Comparison of ENCODE assay signal across 20 mouse cellular contexts in genomic region chr4:105962542-105962941, GRCm38 (mm10).
DNase-seq lines count a peak whose midpoint lies in the region; ATAC-seq and TF ChIP-seq lines count a peak whose summit lies in the region.
"Had no signal": no experiment of that assay in that cellular context is flagged by ENCODE, and none has a peak within 500 bp of the region (broad histone marks: within the 10 kb centered on the region; RNA-seq: fewer than 3 reads in every experiment).

No protein-coding gene starts in this region.

- H3K27ac ChIP-seq in kidney, postnatal 0 days: no peak overlapping the region
- H3K27ac ChIP-seq in kidney, embryonic 14.5 days (ENCODE audit: low read depth, low read length): no peak overlapping the region
- peak overlapping the region; percentile 5; the same call in 1 of the 2 replicates for H3K27ac ChIP-seq in ES-Bruce4 (ENCODE audit: insufficient read depth, low read length)
- peak overlapping the region; percentile 40 for H3K27ac ChIP-seq in embryonic facial prominence, embryonic 14.5 days (replicated peaks; ENCODE audit: low read depth, low read length)
- H3K27ac ChIP-seq in limb, embryonic 14.5 days (replicated peaks; ENCODE audit: low read depth, low read length): peak overlapping the region; percentile 52; the same call in 1 of the 2 replicates
- H3K27ac ChIP-seq: forebrain, embryonic 13.5 days; gastrocnemius, adult 2 months; heart, adult 2 months; heart, embryonic 15.5 days; hindbrain, embryonic 13.5 days; midbrain, embryonic 10.5 days; neural tube, embryonic 12.5 days had no signal

- H3K27me3 ChIP-seq in kidney, postnatal 0 days (ENCODE audit: insufficient read depth, low read length): no peaks in the 10 kb centered on the region
- H3K27me3 ChIP-seq in kidney, embryonic 14.5 days (ENCODE audit: control insufficient read depth, insufficient read depth, low read length): no peaks in the 10 kb centered on the region
- H3K27me3 ChIP-seq in ES-Bruce4 (ENCODE audit: control insufficient read depth, insufficient read depth, low read length, poor library complexity, severe bottlenecking): no peaks in the 10 kb centered on the region
- no peaks in the 10 kb centered on the region for H3K27me3 ChIP-seq in embryonic facial prominence, embryonic 14.5 days (replicated peaks; ENCODE audit: control insufficient read depth, insufficient read depth, low read length)
- H3K27me3 ChIP-seq in limb, embryonic 14.5 days (ENCODE audit: control insufficient read depth, insufficient read depth, low read length): no peaks in the 10 kb centered on the region
- H3K27me3 ChIP-seq: forebrain, embryonic 13.5 days; heart, embryonic 15.5 days; hindbrain, embryonic 13.5 days; neural tube, embryonic 12.5 days had no signal

- H3K4me2 ChIP-seq in kidney, postnatal 0 days (ENCODE audit: low read length): no peak overlapping the region
- no peak overlapping the region for H3K4me2 ChIP-seq in kidney, embryonic 14.5 days (replicated peaks; ENCODE audit: low read depth, low read length)
- H3K4me2 ChIP-seq in embryonic facial prominence, embryonic 14.5 days (ENCODE audit: low read depth, low read length): no peak overlapping the region
- no peak overlapping the region for H3K4me2 ChIP-seq in limb, embryonic 14.5 days (replicated peaks; ENCODE audit: low read depth, low read length, severe bottlenecking)
- H3K4me2 ChIP-seq: forebrain, embryonic 13.5 days; heart, embryonic 15.5 days; hindbrain, embryonic 13.5 days; neural tube, embryonic 12.5 days had no signal

- intact Hi-C loops in left cerebral cortex, postnatal 10 days (cut with DNase I): no loop called here

- no peak for TF ChIP-seq CTCF in kidney, postnatal 0 days (IDR thresholded peaks at IDR 0.05; ENCODE audit: low read depth)
- TF ChIP-seq CTCF in ES-Bruce4 (IDR thresholded peaks at IDR 0.05; ENCODE audit: low read depth, low read length): no peak

- no peak for TF ChIP-seq POLR2A in ES-Bruce4 (IDR thresholded peaks at IDR 0.05; ENCODE audit: insufficient read depth, low read length)
- no peak for TF ChIP-seq POLR2A in limb, embryonic 14.5 days (IDR thresholded peaks at IDR 0.05; ENCODE audit: borderline replicate concordance, extremely low read depth, insufficient read depth, insufficient read length)

- no peaks in the 10 kb centered on the region for H3K36me3 ChIP-seq in kidney, postnatal 0 days (ENCODE audit: insufficient read depth, low read length)
- H3K36me3 ChIP-seq in kidney, embryonic 14.5 days (ENCODE audit: control insufficient read depth, insufficient read depth, low read length): no peaks in the 10 kb centered on the region
- H3K36me3 ChIP-seq in ES-Bruce4 (ENCODE audit: control insufficient read depth, insufficient read depth, low read length, poor library complexity, severe bottlenecking): no peaks in the 10 kb centered on the region
- H3K36me3 ChIP-seq in embryonic facial prominence, embryonic 14.5 days (ENCODE audit: control insufficient read depth, insufficient read depth, low read length): no peaks in the 10 kb centered on the region
- H3K36me3 ChIP-seq in limb, embryonic 14.5 days (ENCODE audit: control insufficient read depth, insufficient read depth, low read length): no peaks in the 10 kb centered on the region
- H3K36me3 ChIP-seq: heart, embryonic 15.5 days; hindbrain, embryonic 13.5 days; midbrain, embryonic 10.5 days; neural tube, embryonic 12.5 days had no signal

- H3K9ac ChIP-seq in kidney, postnatal 0 days (ENCODE audit: low read depth, low read length): no peak overlapping the region
- no peak overlapping the region for H3K9ac ChIP-seq in kidney, embryonic 14.5 days (ENCODE audit: low read depth, low read length)
- no peak overlapping the region for H3K9ac ChIP-seq in ES-Bruce4 (ENCODE audit: low read depth, poor library complexity, severe bottlenecking)
- no peak overlapping the region for H3K9ac ChIP-seq in embryonic facial prominence, embryonic 14.5 days (ENCODE audit: low read depth, low read length)
- H3K9ac ChIP-seq in limb, embryonic 14.5 days (ENCODE audit: low read depth, low read length, severe bottlenecking): no peak overlapping the region
- H3K9ac ChIP-seq: forebrain, embryonic 13.5 days; heart, embryonic 15.5 days; hindbrain, embryonic 13.5 days; neural tube, embryonic 12.5 days had no signal

- WGBS in kidney, postnatal 0 days: 50% methylated on average over 7 of the region's 7 CpGs
- 45% methylated on average over 7 of the region's 7 CpGs for WGBS in kidney, embryonic 14.5 days
- WGBS in embryonic facial prominence, embryonic 14.5 days: 35% methylated on average over 7 of the region's 7 CpGs
- 17% methylated on average over 7 of the region's 7 CpGs for WGBS in limb, embryonic 14.5 days

- TF ChIP-seq EP300 in ES-Bruce4 (IDR thresholded peaks at IDR 0.05; ENCODE audit: insufficient read depth, low read depth, low read length): no peak

- H3K9me3 ChIP-seq in kidney, postnatal 0 days (replicated peaks; ENCODE audit: low read length): no peaks in the 10 kb centered on the region
- no peaks in the 10 kb centered on the region for H3K9me3 ChIP-seq in kidney, embryonic 14.5 days (ENCODE audit: control insufficient read depth, low read length)
- no peaks in the 10 kb centered on the region for H3K9me3 ChIP-seq in ES-Bruce4 (replicated peaks; ENCODE audit: control insufficient read depth, insufficient read depth, low read length, poor library complexity, severe bottlenecking)
- no peaks in the 10 kb centered on the region for H3K9me3 ChIP-seq in embryonic facial prominence, embryonic 14.5 days (ENCODE audit: control insufficient read depth, low read length)
- no peaks in the 10 kb centered on the region for H3K9me3 ChIP-seq in limb, embryonic 14.5 days (ENCODE audit: control insufficient read depth, low read length)
- H3K9me3 ChIP-seq: forebrain, embryonic 13.5 days; heart, embryonic 15.5 days; hindbrain, embryonic 13.5 days; midbrain, embryonic 10.5 days; neural tube, embryonic 12.5 days had no signal

- DNase-seq in kidney, postnatal 0 days (ENCODE audit: low spot score): peak; percentile 23
- DNase-seq in embryonic facial prominence, embryonic 14.5 days (ENCODE audit: low spot score): peak; percentile 45
- no peak for DNase-seq in limb, embryonic 14.5 days (ENCODE audit: low spot score)
- no peak for DNase-seq in gastrocnemius, adult 18-20 months (ENCODE audit: low spot score)
- DNase-seq in left cerebral cortex, postnatal 10 days (ENCODE audit: extremely low spot score in 1 of 2, low spot score in 2 of 2): no peak
- DNase-seq: adrenal gland, postnatal 10 days; cerebellum, adult 11-12 months; cerebellum, postnatal 36 days; gastrocnemius, adult 2 months; heart, adult 2 months; kidney, adult 9 months; layer of hippocampus, postnatal 36 days; lung, postnatal 14 days had no signal

- no peaks in the 10 kb centered on the region for H3K4me1 ChIP-seq in kidney, postnatal 0 days (replicated peaks; ENCODE audit: insufficient read depth, low read length)
- H3K4me1 ChIP-seq in kidney, embryonic 14.5 days (ENCODE audit: control insufficient read depth, insufficient read depth, low read length): 0 out of 2 replicates have a peak, but pooled peaks cover 5% of the 10 kb centered on the region
- H3K4me1 ChIP-seq in ES-Bruce4 (ENCODE audit: control insufficient read depth, insufficient read depth, low read length): peaks cover 4% of the 10 kb centered on the region
- H3K4me1 ChIP-seq in embryonic facial prominence, embryonic 14.5 days (ENCODE audit: control insufficient read depth, insufficient read depth, low read length): peaks cover 23% of the 10 kb centered on the region
- peaks cover 21% of the 10 kb centered on the region for H3K4me1 ChIP-seq in limb, embryonic 14.5 days (ENCODE audit: control insufficient read depth, insufficient read depth, low read length)
- H3K4me1 ChIP-seq: forebrain, embryonic 13.5 days; heart, embryonic 15.5 days; hindbrain, embryonic 13.5 days; midbrain, embryonic 10.5 days; neural tube, embryonic 12.5 days had no signal

- no peak for ATAC-seq in kidney, postnatal 0 days (replicated peaks; ENCODE audit: low FRiP score, low read depth)
- no peak for ATAC-seq in kidney, embryonic 14.5 days (ENCODE audit: low FRiP score, low TSS enrichment)
- peak; percentile 30; the same call in 1 of the 2 replicates for ATAC-seq in embryonic facial prominence, embryonic 14.5 days (ENCODE audit: low read depth)
- ATAC-seq in limb, embryonic 14.5 days (ENCODE audit: low FRiP score, low read depth): no peak
- ATAC-seq: forebrain, embryonic 13.5 days had no signal

- no peak overlapping the region for H3K4me3 ChIP-seq in kidney, postnatal 0 days (replicated peaks; ENCODE audit: low read depth, low read length)
- no peak overlapping the region for H3K4me3 ChIP-seq in kidney, embryonic 14.5 days (ENCODE audit: low read length)
- H3K4me3 ChIP-seq in ES-Bruce4 (ENCODE audit: low read depth, low read length): no peak overlapping the region
- no peak overlapping the region for H3K4me3 ChIP-seq in embryonic facial prominence, embryonic 14.5 days (ENCODE audit: low read depth, low read length)
- no peak overlapping the region for H3K4me3 ChIP-seq in limb, embryonic 14.5 days (replicated peaks; ENCODE audit: low read length)
- H3K4me3 ChIP-seq: forebrain, embryonic 13.5 days; gastrocnemius, adult 2 months; heart, adult 2 months; heart, embryonic 15.5 days; hindbrain, embryonic 13.5 days; midbrain, embryonic 10.5 days; neural tube, embryonic 12.5 days had no signal

Comparison
In these comparisons a context has a peak if more than half of its experiments do, and no peak if none do; other contexts are left out.
1. DNase-seq: peak in kidney, postnatal 0 days (single experiment) and embryonic facial prominence, embryonic 14.5 days (single experiment); none in limb, embryonic 14.5 days (single experiment), gastrocnemius, adult 18-20 months (single experiment) and left cerebral cortex, postnatal 10 days (0 of 2).
2. H3K27ac ChIP-seq: peak in ES-Bruce4 (single experiment), embryonic facial prominence, embryonic 14.5 days (single experiment) and limb, embryonic 14.5 days (single experiment); none in kidney, postnatal 0 days (single experiment) and kidney, embryonic 14.5 days (single experiment).